Mouse (Mus musculus): ENCODE results near the gene Bicd2.

DNA sequence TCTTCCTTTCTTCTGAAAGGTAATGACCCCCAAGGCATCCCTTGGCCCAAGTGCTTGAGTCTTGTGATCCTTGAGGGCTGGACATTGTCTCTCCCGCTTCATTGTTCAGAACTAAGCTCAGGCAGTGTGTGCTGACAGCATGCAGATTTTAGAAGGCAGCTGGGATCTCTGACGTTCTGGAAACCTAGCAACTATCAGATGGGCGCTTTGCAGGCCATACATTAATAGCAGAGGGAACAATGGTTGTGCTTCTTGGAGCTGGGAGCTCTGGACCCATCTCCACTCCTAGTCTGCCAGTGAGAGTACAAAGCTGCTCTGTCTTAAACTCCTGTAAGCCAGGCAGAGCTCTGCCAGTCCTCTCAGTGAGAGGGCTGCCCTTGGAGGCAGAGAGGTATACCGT lies 94.8 kb downstream of the Bicd2 start:
- no peak for TF ChIP-seq EP300 (IDR thresholded peaks at IDR 0.05)
- TF ChIP-seq CTCF (IDR thresholded peaks at IDR 0.05) = no peak

All from lung, postnatal 0 days (tissue).